Mouse (Mus musculus) frontal cortex, adult 2 months (tissue): Measurements from ENCODE around the gene Cntnap5b. TPM values are rescaled to one million over a fixed set of nuclear protein-coding genes. Genes with fewer than 3 reads are reported as not detected.
"Not testable (repeated sequence)": the region's sequence is repeated elsewhere in the genome, so short reads cannot be mapped to it uniquely, and the experiment has no call there.

ENCODE experiments used
- DNase-seq, 2 experiments: peaks; one replicate each; pipeline ENCODE4 v3.0.0; 2022; ENCODE audit warnings: low spot score in 1 of 2; ENCODE audit errors: extremely low spot score in 1 of 2
- polyA plus RNA-seq: library from polyadenylated mRNA; depleted of rRNA; stranded (reverse); fragments of >200 nt; gene quantifications from 2 replicates; pipeline ENCODE4 v1.2.3, GENCODE M21; 2012; rRNA removed

The Cntnap5b gene
- 3.4 and 3.5 TPM in 2 replicates for polyA plus RNA-seq

- no peak for DNase-seq
These were observed at the start of gene Cntnap5b for GRCm38 (mm10) chr1:99772614-99773013. TSS of gene Cntnap5b (plus strand) at chr1:99772765.

- no peak for DNase-seq
These were observed 12.6 kb upstream of the Cntnap5b start for GRCm38 (mm10) chr1:99759996-99760395.

GRCm38 (mm10) chr1:99772183-99772582, 382 bp upstream of the Cntnap5b start:
- peak; percentile 31 to 74 for DNase-seq

DNA sequence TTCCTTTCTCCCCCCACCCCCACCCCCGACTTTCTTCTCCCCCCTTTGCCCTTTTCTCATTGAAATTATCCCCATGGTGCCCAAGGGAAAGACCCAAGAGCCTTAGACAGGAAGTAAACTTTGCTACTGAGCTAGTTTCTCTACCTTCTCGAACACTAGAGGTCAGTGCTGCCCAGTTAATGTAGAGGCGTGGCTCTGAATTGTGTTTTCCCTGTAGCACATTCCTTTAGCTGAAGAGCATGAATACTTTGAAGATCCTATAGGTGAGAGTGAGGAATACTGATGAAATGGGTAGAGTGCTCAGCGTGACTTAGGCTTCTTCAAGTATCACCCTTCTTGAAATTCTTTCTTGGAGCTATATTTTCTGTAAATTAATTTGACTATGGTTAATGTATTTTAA, 1.6 kb downstream of the Cntnap5b start:
- DNase-seq, result peak; percentile 12 to 83

- no peak for DNase-seq
These were observed 41.0 kb downstream of the Cntnap5b start for GRCm38 (mm10) chr1:99813334-99814110.

DNA sequence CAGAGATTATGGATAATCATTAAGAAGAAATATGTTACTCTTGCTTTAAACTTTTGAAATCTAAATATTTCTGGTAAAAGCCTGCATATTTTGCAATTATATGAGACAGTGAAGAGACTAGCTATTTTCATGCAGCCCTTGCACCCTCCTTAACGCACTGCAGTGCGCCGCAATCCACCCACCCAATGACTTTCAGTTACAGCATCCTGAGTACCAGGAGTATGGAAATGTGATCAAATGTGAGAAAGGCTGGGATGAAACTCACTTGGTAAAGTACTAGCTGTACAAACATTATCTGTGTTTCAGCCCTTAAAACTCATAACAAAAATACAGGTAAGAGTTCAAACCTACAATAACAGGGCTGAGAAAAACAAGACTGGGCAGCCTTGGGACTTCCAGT, 99.8 kb downstream of the Cntnap5b start:
- peak in 1 of 2 experiments; percentile 22 for DNase-seq

DNA sequence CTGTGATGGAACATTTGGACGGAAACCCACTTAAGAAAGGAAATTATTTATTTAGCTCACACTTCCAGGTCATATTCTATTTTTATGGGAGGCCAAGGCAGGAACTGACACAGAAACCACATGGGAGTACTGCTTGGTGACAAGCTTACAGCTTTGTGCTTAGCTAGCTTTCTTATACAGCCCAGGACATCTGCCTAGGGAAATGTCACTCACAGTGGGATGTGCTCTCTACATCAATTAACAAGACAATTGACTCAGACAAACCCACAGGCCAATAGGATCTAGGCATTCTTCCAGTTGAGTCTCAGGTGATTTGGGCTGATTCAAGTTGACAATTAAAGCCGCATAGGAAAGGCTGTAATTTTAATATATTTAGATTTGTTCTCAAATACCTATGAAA, 135.2 kb downstream of the Cntnap5b start:
- DNase-seq, result no peak

- DNase-seq, result no peak
These were observed 170.9 kb downstream of the Cntnap5b start for GRCm38 (mm10) chr1:99943515-99943914.

DNA sequence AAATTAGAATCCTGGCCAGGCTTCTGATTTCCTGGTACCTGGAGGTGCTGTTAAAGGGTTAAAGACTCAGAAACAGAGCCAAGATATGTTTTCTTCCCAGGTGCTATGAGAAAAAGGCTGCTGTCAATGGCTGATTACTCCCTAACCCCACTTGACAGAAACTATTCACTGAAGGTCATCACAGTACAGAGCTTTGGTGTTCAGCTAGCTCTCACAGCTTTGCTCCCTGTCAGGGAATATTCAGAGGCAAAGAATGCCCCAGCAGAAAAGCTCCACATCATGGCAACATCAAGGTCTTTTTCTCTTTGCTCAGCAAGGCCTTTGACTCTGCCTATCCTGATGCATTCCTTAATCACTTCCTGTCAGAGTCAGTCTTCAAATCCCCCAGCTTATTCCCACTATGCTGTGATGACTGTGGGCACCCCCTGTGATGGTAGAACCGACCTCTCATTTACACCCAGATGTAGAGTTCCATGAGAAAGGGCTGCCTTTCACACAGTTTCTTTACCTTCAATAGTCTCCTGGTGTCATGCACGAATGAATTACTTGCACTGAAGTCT, 186.9 kb downstream of the Cntnap5b start:
- DNase-seq, result no peak

DNA sequence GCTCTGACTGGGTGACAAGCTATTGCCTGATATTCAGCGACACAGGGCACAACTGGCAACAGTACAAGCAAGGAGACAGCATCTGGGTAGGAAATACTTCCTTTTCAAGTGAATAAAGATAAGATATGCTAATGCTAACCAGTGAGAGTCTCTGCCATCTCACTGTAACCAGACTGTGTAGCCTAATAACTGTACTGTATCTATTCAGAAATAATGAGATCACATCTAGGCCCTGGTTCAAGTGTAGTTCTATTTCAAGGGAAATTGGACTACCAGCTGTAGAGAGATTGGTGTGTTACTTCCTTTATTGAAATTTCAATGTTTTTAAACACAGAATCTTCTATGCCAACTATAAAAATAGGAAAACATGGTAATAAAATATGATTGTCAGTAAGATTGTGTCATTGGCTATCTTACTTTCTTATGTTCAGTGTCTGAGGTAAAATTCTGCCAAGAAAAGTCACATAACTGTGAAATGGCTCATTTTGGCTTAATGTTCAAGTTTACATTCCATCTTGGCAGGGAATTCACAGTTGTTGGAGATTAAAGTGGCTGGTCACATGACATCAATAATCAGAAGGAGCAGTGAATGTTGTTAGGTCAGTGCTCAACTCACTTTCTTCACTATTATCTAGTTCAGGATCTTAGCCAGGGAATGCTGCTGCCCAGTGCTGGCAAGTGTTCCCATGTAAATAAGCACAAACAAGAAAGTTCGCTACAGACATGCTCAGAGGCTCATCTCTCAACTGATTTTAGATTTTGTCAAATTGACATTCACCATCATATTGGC, 194.9 kb downstream of the Cntnap5b start:
- no peak for DNase-seq

DNA sequence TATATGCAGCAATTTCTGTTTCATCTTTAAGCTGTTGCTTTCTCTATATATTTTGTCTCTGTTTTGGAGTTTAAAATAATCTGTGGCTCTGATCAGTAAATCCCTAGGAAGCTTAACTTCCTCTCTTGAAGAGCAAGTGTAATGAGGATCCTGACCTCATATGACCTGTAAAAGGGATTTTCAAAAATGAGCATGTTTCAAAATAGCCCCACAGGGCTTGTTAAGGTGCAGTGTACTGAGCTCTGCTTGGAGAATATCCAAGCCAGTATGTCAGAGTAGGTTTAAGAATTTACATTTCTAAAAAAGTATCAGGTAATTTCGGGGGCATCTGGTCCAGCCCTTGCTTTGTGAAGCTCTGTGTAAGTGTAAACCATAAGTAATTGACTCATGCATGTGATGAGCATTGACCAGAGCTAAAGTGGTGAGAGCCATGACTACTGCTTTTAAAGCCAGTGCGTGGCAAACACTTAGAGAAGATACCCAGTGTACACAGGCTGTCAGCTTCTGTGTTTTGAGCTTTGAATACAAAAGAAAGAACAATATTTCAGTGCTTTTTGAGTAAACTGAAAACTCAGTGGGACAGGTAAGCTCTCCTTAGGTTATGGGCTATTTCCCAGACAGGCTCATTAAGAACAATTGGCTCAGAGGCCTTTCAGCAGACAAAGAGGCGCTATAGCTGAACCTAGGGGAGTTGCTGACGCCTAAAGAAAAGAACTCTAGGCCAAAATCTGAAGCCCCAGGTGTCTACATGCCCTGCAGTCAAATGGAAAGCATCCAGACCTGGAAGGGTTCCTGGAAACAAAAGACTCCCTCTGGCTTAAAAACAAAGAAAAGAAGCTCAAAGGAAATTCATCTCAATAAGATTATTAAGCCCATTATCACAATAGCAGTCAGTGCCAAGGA, 197.9 kb downstream of the Cntnap5b start:
- DNase-seq, result no peak

DNA sequence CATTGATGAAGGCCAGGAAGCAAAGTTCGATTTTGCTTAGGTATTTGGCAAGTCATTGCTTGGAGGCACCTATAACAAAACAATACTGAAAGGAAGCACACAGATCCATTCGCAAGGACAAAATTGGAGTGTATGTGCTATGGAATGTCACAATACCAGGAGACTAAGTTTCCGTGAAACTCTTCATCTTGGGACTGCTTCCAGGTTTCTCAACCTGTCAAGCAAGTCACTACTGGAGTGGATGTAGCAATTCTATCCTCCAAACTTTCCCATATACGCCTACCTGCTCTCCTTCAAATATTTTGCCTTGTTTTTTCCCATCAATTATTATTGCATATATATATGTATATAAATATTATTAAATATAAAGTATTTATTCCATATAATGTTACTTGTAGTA, 228.7 kb downstream of the Cntnap5b start:
- not testable (repeated sequence) for DNase-seq

- DNase-seq, result no peak
These were observed 233.6 kb downstream of the Cntnap5b start for GRCm38 (mm10) chr1:100006021-100006745.

- no peak for DNase-seq
These were observed 269.2 kb downstream of the Cntnap5b start for GRCm38 (mm10) chr1:100041808-100042207.

GRCm38 (mm10) chr1:100079812-100080211, 307.2 kb downstream of the Cntnap5b start:
- DNase-seq, result no peak

DNA sequence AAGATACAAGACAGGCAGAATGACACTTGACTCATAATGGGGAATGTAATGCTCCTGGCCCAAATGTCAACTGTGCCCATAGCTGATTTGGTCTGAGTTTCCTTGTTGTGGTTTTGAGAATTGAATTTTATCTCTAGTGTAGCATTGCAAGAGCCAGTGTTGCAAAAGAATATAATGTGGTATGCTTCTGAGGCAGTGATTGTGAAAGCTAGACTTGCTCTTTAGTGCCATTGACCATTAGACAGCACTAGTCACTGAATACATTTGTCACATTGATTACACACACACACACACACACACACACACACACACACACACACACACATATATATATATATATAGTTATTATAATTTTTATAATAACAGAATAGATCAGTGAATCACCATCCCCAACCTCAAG, 328.0 kb downstream of the Cntnap5b start:
- no peak for DNase-seq

- no peak for DNase-seq
These were observed 328.5 kb downstream of the Cntnap5b start for GRCm38 (mm10) chr1:100101017-100101416.

DNA sequence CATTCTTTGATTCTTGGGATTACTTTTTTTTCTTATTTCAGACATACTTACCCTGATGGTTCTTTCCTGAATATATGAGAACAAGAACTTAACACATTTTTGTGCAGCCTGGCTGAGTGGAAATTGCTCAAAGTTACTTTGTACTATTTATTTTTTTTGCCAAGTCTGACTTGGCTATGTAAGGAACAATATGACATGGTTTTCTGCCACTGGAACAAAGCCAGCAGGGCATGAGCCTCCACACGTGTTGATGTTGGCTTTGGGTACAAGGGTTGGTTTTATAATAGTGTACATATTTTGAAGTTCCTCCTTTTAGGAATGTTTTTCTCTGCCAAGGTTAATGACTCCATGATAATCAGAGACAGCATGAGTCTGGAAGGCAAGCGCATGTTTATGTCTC, 331.8 kb downstream of the Cntnap5b start:
- no peak for DNase-seq

DNA sequence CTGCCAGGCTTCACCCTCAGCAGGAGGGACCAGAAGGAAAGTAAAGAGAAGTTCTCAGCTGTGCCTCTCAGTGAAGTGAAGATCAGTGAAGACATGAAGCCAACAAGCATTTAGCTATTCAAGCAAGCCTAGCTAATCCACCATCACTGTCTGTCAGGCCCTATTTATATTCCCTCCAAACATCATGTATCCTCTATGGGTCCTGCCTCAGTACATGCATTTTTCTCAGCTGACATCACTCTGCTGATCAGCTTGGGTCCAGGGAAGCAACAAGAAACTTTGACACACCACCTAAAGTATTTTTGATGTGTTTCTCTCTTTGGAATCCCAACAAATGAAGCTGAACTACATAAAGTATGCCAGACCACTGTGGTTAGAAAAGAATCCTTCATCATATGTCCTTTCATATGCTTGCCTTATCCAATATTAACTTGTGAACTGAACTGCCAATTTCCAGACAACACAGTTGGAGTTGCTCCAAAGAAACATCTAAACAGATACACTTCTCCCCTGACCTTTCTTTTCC, 349.9 kb downstream of the Cntnap5b start:
- DNase-seq, result no peak
